Mouse (Mus musculus): ENCODE data around the gene Grip1.

Gene Grip1

GRCm38 (mm10) chr10:119830388-119830956 is 376.8 kb downstream of the Grip1 start:
- no peak for DNase-seq (ENCODE audit: extremely low read depth, low read depth)

GRCm38 (mm10) chr10:119831086-119831485 is 377.5 kb downstream of the Grip1 start:
- DNase-seq (ENCODE audit: extremely low read depth, low read depth): no peak

GRCm38 (mm10) chr10:119833334-119833733 is 379.7 kb downstream of the Grip1 start:
- no peak for DNase-seq (ENCODE audit: extremely low read depth, low read depth)

- DNase-seq (ENCODE audit: extremely low read depth, low read depth): no peak
These were observed 380.5 kb downstream of the Grip1 start for GRCm38 (mm10) chr10:119834122-119834521.

- no peak for DNase-seq (ENCODE audit: extremely low read depth, low read depth)
These were observed 386.0 kb downstream of the Grip1 start for GRCm38 (mm10) chr10:119839645-119840044.

- no peak for DNase-seq (ENCODE audit: extremely low read depth, low read depth)
These were observed 388.4 kb downstream of the Grip1 start for GRCm38 (mm10) chr10:119842004-119842403.

GRCm38 (mm10) chr10:119845705-119846410 is 392.2 kb downstream of the Grip1 start:
- DNase-seq (ENCODE audit: extremely low read depth, low read depth): no peak

- DNase-seq (ENCODE audit: extremely low read depth, low read depth): no peak
These were observed 398.0 kb downstream of the Grip1 start for GRCm38 (mm10) chr10:119851594-119851993.

- DNase-seq (ENCODE audit: extremely low read depth, low read depth): no peak
These were observed 399.0 kb downstream of the Grip1 start for GRCm38 (mm10) chr10:119852582-119853135.

- DNase-seq (ENCODE audit: extremely low read depth, low read depth): no peak
These were observed 414.1 kb downstream of the Grip1 start for GRCm38 (mm10) chr10:119867726-119868125.

GRCm38 (mm10) chr10:119868995-119869579 is 415.5 kb downstream of the Grip1 start:
- DNase-seq (ENCODE audit: extremely low read depth, low read depth): no peak

- DNase-seq (ENCODE audit: extremely low read depth, low read depth): no peak
These were observed 423.1 kb downstream of the Grip1 start for GRCm38 (mm10) chr10:119876721-119877120.

GRCm38 (mm10) chr10:119878331-119878730 is 424.7 kb downstream of the Grip1 start:
- DNase-seq (ENCODE audit: extremely low read depth, low read depth): no peak

GRCm38 (mm10) chr10:119884591-119884990 is 431.0 kb downstream of the Grip1 start:
- no peak for DNase-seq (ENCODE audit: extremely low read depth, low read depth)

- no peak for DNase-seq (ENCODE audit: extremely low read depth, low read depth)
These were observed 431.9 kb downstream of the Grip1 start for GRCm38 (mm10) chr10:119885563-119885962.

- no peak for DNase-seq (ENCODE audit: extremely low read depth, low read depth)
These were observed 433.1 kb downstream of the Grip1 start for GRCm38 (mm10) chr10:119886681-119887080.

GRCm38 (mm10) chr10:119902754-119903153 is 449.1 kb downstream of the Grip1 start:
- no peak for DNase-seq (ENCODE audit: extremely low read depth, low read depth)

- DNase-seq (ENCODE audit: extremely low read depth, low read depth): no peak
These were observed 453.2 kb downstream of the Grip1 start for GRCm38 (mm10) chr10:119906869-119907268.

GRCm38 (mm10) chr10:119917995-119918394 is 464.4 kb downstream of the Grip1 start:
- DNase-seq (ENCODE audit: extremely low read depth, low read depth): no peak

GRCm38 (mm10) chr10:119927963-119928362 is 474.3 kb downstream of the Grip1 start:
- DNase-seq (ENCODE audit: extremely low read depth, low read depth): no peak

- no peak for DNase-seq (ENCODE audit: extremely low read depth, low read depth)
These were observed 475.3 kb downstream of the Grip1 start for GRCm38 (mm10) chr10:119928921-119929320.

GRCm38 (mm10) chr10:119932794-119933193 is 479.2 kb downstream of the Grip1 start:
- DNase-seq (ENCODE audit: extremely low read depth, low read depth): no peak
